ENCODE assay signal across 24 mouse cellular contexts in the genomic region with DNA sequence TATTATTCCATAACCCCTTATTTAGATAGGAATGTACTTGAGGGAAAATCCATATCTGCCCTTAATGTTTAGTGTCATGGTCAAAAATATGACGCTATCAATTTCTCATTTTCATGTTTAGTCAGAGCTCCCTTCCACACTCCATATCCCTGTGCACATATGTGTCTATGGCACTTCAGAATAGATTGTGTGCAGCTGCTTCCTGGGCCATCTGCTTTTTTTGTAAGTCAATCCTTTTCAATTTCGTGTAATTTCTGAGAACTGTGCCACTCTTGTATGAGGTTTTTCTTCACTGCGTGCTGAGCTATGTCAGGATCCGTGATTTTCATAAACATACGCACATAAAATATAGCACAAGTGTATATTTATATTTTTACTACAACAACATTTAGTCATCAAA.
DNase-seq lines count a peak whose midpoint lies in the region; ATAC-seq lines count a peak whose summit lies in the region.
"Had no signal": no experiment of that assay in that cellular context is flagged by ENCODE, and none has a peak within 500 bp of the region (broad histone marks: within the 10 kb centered on the region; RNA-seq: fewer than 3 reads in every experiment).

No protein-coding gene starts in this region.

- no peaks in the 10 kb centered on the region for H3K9me3 ChIP-seq in forebrain, embryonic 14.5 days (replicated peaks; ENCODE audit: control insufficient read depth, low read length)
- no peaks in the 10 kb centered on the region for H3K9me3 ChIP-seq in forebrain, embryonic 12.5 days
- H3K9me3 ChIP-seq: embryonic facial prominence, embryonic 10.5 days; embryonic facial prominence, embryonic 13.5 days; hindbrain, embryonic 12.5 days; hindbrain, embryonic 15.5 days had no signal

- no peak overlapping the region for H3K4me3 ChIP-seq in forebrain, embryonic 14.5 days (ENCODE audit: low read depth, low read length)
- H3K4me3 ChIP-seq in forebrain, embryonic 12.5 days (replicated peaks): no peak overlapping the region
- H3K4me3 ChIP-seq: embryonic facial prominence, embryonic 10.5 days; embryonic facial prominence, embryonic 13.5 days; erythroblast, embryonic 14.5 days; gastrocnemius, adult 2 months; hindbrain, embryonic 12.5 days; hindbrain, embryonic 15.5 days had no signal

- H3K36me3 ChIP-seq in forebrain, embryonic 14.5 days (ENCODE audit: control insufficient read depth, insufficient read depth, low read length): no peaks in the 10 kb centered on the region
- H3K36me3 ChIP-seq in forebrain, embryonic 12.5 days (replicated peaks): no peaks in the 10 kb centered on the region
- H3K36me3 ChIP-seq: embryonic facial prominence, embryonic 10.5 days; embryonic facial prominence, embryonic 13.5 days; hindbrain, embryonic 12.5 days; hindbrain, embryonic 15.5 days had no signal

- no peak overlapping the region for H3K4me2 ChIP-seq in forebrain, embryonic 14.5 days (ENCODE audit: low read length)
- no peak overlapping the region for H3K4me2 ChIP-seq in forebrain, embryonic 12.5 days
- H3K4me2 ChIP-seq: embryonic facial prominence, embryonic 13.5 days; heart, embryonic 11.5 days; hindbrain, embryonic 12.5 days; hindbrain, embryonic 15.5 days had no signal

- ATAC-seq in forebrain, embryonic 14.5 days: no peak
- no peak for ATAC-seq in forebrain, embryonic 12.5 days (ENCODE audit: low FRiP score)
- ATAC-seq in frontal cortex, adult (ENCODE audit: low TSS enrichment): peak; percentile 73
- ATAC-seq: activated CD4-positive, CD25-positive, alpha-beta regulatory T cell, adult 4 months had no signal

- peak; percentile 20 for DNase-seq in forebrain, embryonic 14.5 days (ENCODE audit: low spot score)
- DNase-seq in frontal cortex, postnatal 14 days (ENCODE audit: low spot score in 2 of 2): no peak
- DNase-seq in brain, embryonic 18.5 days (ENCODE audit: low read depth, low spot score): peak; percentile 16
- no peak for DNase-seq in left cerebral cortex, adult 8-10 months (ENCODE audit: low spot score in 2 of 2)
- DNase-seq: adrenal gland, adult 8-10 months; adrenal gland, postnatal 25 days; cerebellum, adult 11-12 months; cerebellum, adult 8-10 months; cerebellum, postnatal 10 days; cerebellum, postnatal 36 days; embryo, embryonic 11 days; gastrocnemius, adult 2 months; gastrocnemius, postnatal 14 days; heart, adult 11 months; kidney, adult 11 months had no signal

- WGBS in forebrain, embryonic 14.5 days: 79% methylated on average over 5 of the region's 5 CpGs
- 83% methylated on average over 5 of the region's 5 CpGs for WGBS in forebrain, embryonic 12.5 days

- H3K4me1 ChIP-seq in forebrain, embryonic 14.5 days (ENCODE audit: control insufficient read depth, insufficient read depth, low read length): no peaks in the 10 kb centered on the region
- no peaks in the 10 kb centered on the region for H3K4me1 ChIP-seq in forebrain, embryonic 12.5 days
- H3K4me1 ChIP-seq: embryonic facial prominence, embryonic 10.5 days; embryonic facial prominence, embryonic 13.5 days; hindbrain, embryonic 12.5 days; hindbrain, embryonic 15.5 days had no signal

- H3K27ac ChIP-seq in forebrain, embryonic 14.5 days (ENCODE audit: low read depth, low read length): no peak overlapping the region
- H3K27ac ChIP-seq in forebrain, embryonic 12.5 days: no peak overlapping the region
- H3K27ac ChIP-seq: embryonic facial prominence, embryonic 10.5 days; embryonic facial prominence, embryonic 13.5 days; gastrocnemius, adult 2 months; hindbrain, embryonic 12.5 days; hindbrain, embryonic 15.5 days had no signal

- no peak overlapping the region for H3K9ac ChIP-seq in forebrain, embryonic 14.5 days (ENCODE audit: low read length)
- no peak overlapping the region for H3K9ac ChIP-seq in forebrain, embryonic 12.5 days
- H3K9ac ChIP-seq: embryonic facial prominence, embryonic 13.5 days; hindbrain, embryonic 12.5 days; hindbrain, embryonic 15.5 days had no signal

- no peaks in the 10 kb centered on the region for H3K27me3 ChIP-seq in forebrain, embryonic 14.5 days (replicated peaks; ENCODE audit: control insufficient read depth, insufficient read depth, low read length)
- no peaks in the 10 kb centered on the region for H3K27me3 ChIP-seq in forebrain, embryonic 12.5 days
- H3K27me3 ChIP-seq: embryonic facial prominence, embryonic 13.5 days; hindbrain, embryonic 12.5 days; hindbrain, embryonic 15.5 days had no signal

Comparison
In these comparisons a context has a peak if more than half of its experiments do, and no peak if none do; other contexts are left out.
1. DNase-seq: peak in forebrain, embryonic 14.5 days (single experiment) and brain, embryonic 18.5 days (single experiment); none in frontal cortex, postnatal 14 days (0 of 2) and left cerebral cortex, adult 8-10 months (0 of 2).